Mouse (Mus musculus) forebrain, postnatal 0 days (tissue): ENCODE measurements at regions not wholly inside any gene's neighbourhood (a gene's known extent, or its start where the extent isn't known, plus 50 kb on each side); places are given as distances from the start of the nearest gene placed in this dataset.

Experiments used
- ATAC-seq: fragments of 200-750 bp; cut with Nextera tagmentation; 2 replicates; pipeline ENCODE4 v1.8.0; 2017; ENCODE audit warnings: mild to moderate bottlenecking, moderate library complexity
- DNase-seq: peaks from one replicate; pipeline ENCODE4 v3.0.0-alpha.2; 2015
- H3K27ac ChIP-seq: fragments of 300-500 bp; sonication (generic); 2 replicates; pipeline ENCODE4 v1.5.1; 2014; ENCODE audit warnings: low read depth, mild to moderate bottlenecking, antibody characterized with exemption, low read length, moderate library complexity, mixed read lengths
- H3K27me3 ChIP-seq: fragments of 300-500 bp; sonication (generic); 2 replicates; pipeline ENCODE4 v1.6.1; 2014; ENCODE audit warnings: mild to moderate bottlenecking, low read length, mixed read lengths; ENCODE audit not compliant: insufficient read depth
- H3K36me3 ChIP-seq: fragments of 300-500 bp; sonication (generic); 2 replicates; pipeline ENCODE4 v1.6.1; 2014; ENCODE audit warnings: mild to moderate bottlenecking, moderate library complexity; ENCODE audit not compliant: insufficient read depth
- H3K4me1 ChIP-seq: fragments of 300-500 bp; sonication (generic); 2 replicates; pipeline ENCODE4 v1.6.1; 2014; ENCODE audit warnings: antibody characterized with exemption; ENCODE audit not compliant: insufficient read depth
- H3K4me2 ChIP-seq: fragments of 300-500 bp; sonication (generic); 2 replicates; pipeline ENCODE4 v1.6.1; 2014; ENCODE audit warnings: low read depth, mild to moderate bottlenecking, moderate library complexity
- H3K4me3 ChIP-seq: fragments of 300-500 bp; sonication (generic); 2 replicates; pipeline ENCODE4 v1.5.1; 2014; ENCODE audit warnings: low read depth, low read length, mixed read lengths
- H3K9ac ChIP-seq: fragments of 300-500 bp; sonication (generic); 2 replicates; pipeline ENCODE4 v1.6.1; 2014; ENCODE audit warnings: mild to moderate bottlenecking
- H3K9me3 ChIP-seq: fragments of 300-500 bp; sonication (generic); 2 replicates; pipeline ENCODE4 v1.6.1; 2016; ENCODE audit warnings: low read length
- CTCF ChIP-seq: sonication (generic); IDR thresholded peaks from 2 replicates; pipeline ENCODE4 v1.5.1; 2016; ENCODE audit warnings: antibody characterized with exemption, control low read depth, low read depth
- WGBS: fragments of 180-500 bp; shearing (Covaris S2); extraction: QIAGEN DNeasy Blood & Tissue Kit; methylation state at CpG from one replicate; pipeline ENCODE4 v1.1.7; 2014; 5-methylcytosine and 5-hydroxymethylcytosine counted together

GRCm38 (mm10) chr7:90059629-90060301, 70.2 kb upstream of the Picalm start:
- no peaks in the 10 kb centered on the region for H3K36me3 ChIP-seq
- H3K4me2 ChIP-seq, result no peak overlapping the region
- no peak overlapping the region for H3K9ac ChIP-seq
- no peak for TF ChIP-seq CTCF
- no peak for DNase-seq
- no peak overlapping the region for H3K27ac ChIP-seq
- H3K9me3 ChIP-seq, result no peaks in the 10 kb centered on the region
- WGBS, result 73% methylated on average over 6 of the region's 6 CpGs
- ATAC-seq, result no peak
- H3K4me1 ChIP-seq, result no peaks in the 10 kb centered on the region
- no peaks in the 10 kb centered on the region for H3K27me3 ChIP-seq
- no peak overlapping the region for H3K4me3 ChIP-seq

- 86% methylated on average over 16 of the region's 16 CpGs for WGBS
- H3K27me3 ChIP-seq, result no peaks in the 10 kb centered on the region
- H3K36me3 ChIP-seq, result no peaks in the 10 kb centered on the region
- no peak overlapping the region for H3K4me3 ChIP-seq
- DNase-seq (no peak), ATAC-seq (no peak)
- H3K4me2 ChIP-seq, result no peak overlapping the region
- no peak for TF ChIP-seq CTCF
- no peaks in the 10 kb centered on the region for H3K4me1 ChIP-seq
- H3K27ac ChIP-seq, result no peak overlapping the region
- H3K9ac ChIP-seq, result no peak overlapping the region
- H3K9me3 ChIP-seq, result no peaks in the 10 kb centered on the region
Measured at GRCm38 (mm10) chr7:90060343-90061175, 69.5 kb upstream of the Picalm start.

- Histone ChIP-seq H3K4me1 (no peaks in the 10 kb centered on the region), H3K4me3 (no peak overlapping the region), H3K27me3 (no peaks in the 10 kb centered on the region), H3K4me2 (no peak overlapping the region), H3K9ac (no peak overlapping the region), H3K27ac (no peak overlapping the region), H3K36me3 (no peaks in the 10 kb centered on the region), H3K9me3 (no peaks in the 10 kb centered on the region)
- ATAC-seq (no peak), DNase-seq (no peak)
- WGBS, result 76% methylated on average over 7 of the region's 7 CpGs
- TF ChIP-seq CTCF, result no peak
Measured at GRCm38 (mm10) chr7:90061701-90062100, 68.3 kb upstream of the Picalm start.

GRCm38 (mm10) chr7:90062874-90063273, 67.1 kb upstream of the Picalm start:
- Histone ChIP-seq H3K4me3 (no peak overlapping the region), H3K4me2 (no peak overlapping the region), H3K9me3 (no peaks in the 10 kb centered on the region), H3K4me1 (no peaks in the 10 kb centered on the region), H3K27ac (no peak overlapping the region), H3K9ac (no peak overlapping the region), H3K36me3 (no peaks in the 10 kb centered on the region), H3K27me3 (no peaks in the 10 kb centered on the region)
- no peak for DNase-seq
- ATAC-seq, result no peak
- 86% methylated on average over 9 of the region's 9 CpGs for WGBS
- no peak for TF ChIP-seq CTCF

GRCm38 (mm10) chr7:90064198-90064597, 65.8 kb upstream of the Picalm start:
- no peak for TF ChIP-seq CTCF
- WGBS, result 97% methylated on average over 1 of the region's 1 CpGs
- H3K9ac ChIP-seq, result no peak overlapping the region
- DNase-seq, result no peak
- no peaks in the 10 kb centered on the region for H3K36me3 ChIP-seq
- no peaks in the 10 kb centered on the region for H3K4me1 ChIP-seq
- no peak overlapping the region for H3K4me3 ChIP-seq
- no peak for ATAC-seq
- no peaks in the 10 kb centered on the region for H3K9me3 ChIP-seq
- no peak overlapping the region for H3K4me2 ChIP-seq
- H3K27me3 ChIP-seq, result no peaks in the 10 kb centered on the region
- no peak overlapping the region for H3K27ac ChIP-seq

GRCm38 (mm10) chr7:90065269-90065955, 64.6 kb upstream of the Picalm start:
- DNase-seq (no peak), ATAC-seq (no peak)
- H3K4me2 ChIP-seq, result no peak overlapping the region
- no peaks in the 10 kb centered on the region for H3K36me3 ChIP-seq
- H3K4me3 ChIP-seq, result no peak overlapping the region
- H3K27ac ChIP-seq, result no peak overlapping the region
- no peaks in the 10 kb centered on the region for H3K27me3 ChIP-seq
- no peak overlapping the region for H3K9ac ChIP-seq
- TF ChIP-seq CTCF, result no peak
- 89% methylated on average over 9 of the region's 9 CpGs for WGBS
- no peaks in the 10 kb centered on the region for H3K4me1 ChIP-seq
- no peaks in the 10 kb centered on the region for H3K9me3 ChIP-seq

- no peak overlapping the region for H3K4me3 ChIP-seq
- H3K27me3 ChIP-seq, result no peaks in the 10 kb centered on the region
- WGBS, result 89% methylated on average over 5 of the region's 5 CpGs
- no peaks in the 10 kb centered on the region for H3K4me1 ChIP-seq
- no peak overlapping the region for H3K4me2 ChIP-seq
- H3K27ac ChIP-seq, result no peak overlapping the region
- ATAC-seq, result no peak
- no peak overlapping the region for H3K9ac ChIP-seq
- H3K36me3 ChIP-seq, result no peaks in the 10 kb centered on the region
- no peak for TF ChIP-seq CTCF
- no peak for DNase-seq
- H3K9me3 ChIP-seq, result no peaks in the 10 kb centered on the region
Measured at GRCm38 (mm10) chr7:90066275-90066674, 63.7 kb upstream of the Picalm start.
